Mouse (Mus musculus) forebrain, embryonic 13.5 days (tissue): ENCODE results near the gene Trmt6. TPM values are rescaled to one million over a fixed set of nuclear protein-coding genes. Genes with fewer than 3 reads are reported as not detected.

Experiments
- ATAC-seq: fragments of 200-750 bp; cut with Nextera tagmentation; 2 replicates; pipeline ENCODE4 v1.8.0; 2017
- H3K27ac ChIP-seq: fragments of 300-500 bp; sonication (generic); 2 replicates; pipeline ENCODE4 v1.5.1; 2015; ENCODE audit warnings: inconsistent platforms, mild to moderate bottlenecking, moderate library complexity
- H3K27me3 ChIP-seq: fragments of 300-500 bp; sonication (generic); 2 replicates; pipeline ENCODE4 v1.6.1; 2015; ENCODE audit warnings: mild to moderate bottlenecking, inconsistent platforms
- H3K36me3 ChIP-seq: fragments of 300-500 bp; sonication (generic); 2 replicates; pipeline ENCODE4 v1.6.1; 2015; ENCODE audit warnings: mild to moderate bottlenecking, inconsistent platforms; ENCODE audit not compliant: poor library complexity, severe bottlenecking
- H3K4me1 ChIP-seq: fragments of 300-500 bp; sonication (generic); 2 replicates; pipeline ENCODE4 v1.6.1; 2015; ENCODE audit warnings: inconsistent platforms
- H3K4me2 ChIP-seq: fragments of 300-500 bp; sonication (generic); 2 replicates; pipeline ENCODE4 v1.6.1; 2015; ENCODE audit warnings: inconsistent platforms, mild to moderate bottlenecking, moderate library complexity
- H3K4me3 ChIP-seq: fragments of 300-500 bp; sonication (generic); 2 replicates; pipeline ENCODE4 v1.5.1; 2015; ENCODE audit warnings: mild to moderate bottlenecking, inconsistent platforms
- H3K9ac ChIP-seq: fragments of 300-500 bp; sonication (generic); 2 replicates; pipeline ENCODE4 v1.6.1; 2015; ENCODE audit warnings: mild to moderate bottlenecking, inconsistent platforms
- H3K9me3 ChIP-seq: fragments of 300-500 bp; sonication (generic); replicated peaks from 2 replicates; pipeline ENCODE4 v1.6.1; 2016; ENCODE audit warnings: inconsistent platforms
- WGBS: fragments of 180-500 bp; shearing (Covaris S2); methylation state at CpG from one replicate; pipeline ENCODE4 v1.1.7; 2015; 5-methylcytosine and 5-hydroxymethylcytosine counted together
- polyA plus RNA-seq: library from polyadenylated mRNA; unstranded; fragments of >200 nt; fragmentation: Nextera tagmentation; extraction: Ambion mirVana; gene quantifications from 2 replicates; pipeline ENCODE4 v1.2.1, GENCODE M21; 2015

Trmt6 gene
- polyA plus RNA-seq, 1 experiment from 2014 or later: 34.6 TPM

DNA sequence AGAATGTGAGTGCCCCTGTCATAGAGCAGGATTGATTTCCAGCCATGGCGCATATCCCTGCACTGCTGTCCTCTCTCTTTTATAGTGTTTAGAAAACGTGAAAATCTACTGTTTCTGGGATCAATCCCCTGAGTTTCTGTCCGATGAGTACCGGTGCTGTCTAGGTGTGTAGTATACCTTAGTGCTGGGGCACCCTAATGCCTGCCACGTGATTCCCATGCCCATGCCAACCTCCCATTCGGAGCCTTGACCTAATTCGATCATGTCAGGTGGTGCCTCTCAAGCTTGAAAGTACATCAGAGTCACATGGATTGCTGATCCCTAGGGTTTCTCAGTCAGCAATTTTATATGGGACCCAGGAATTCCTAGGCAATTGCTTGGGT, 21.7 kb downstream of the Trmt6 start:
- H3K4me3 ChIP-seq: no peak overlapping the region
- ATAC-seq: no peak
- no peak overlapping the region for H3K27ac ChIP-seq
- H3K27me3 ChIP-seq: no peaks in the 10 kb centered on the region
- H3K9ac ChIP-seq: no peak overlapping the region
- H3K4me1 ChIP-seq: no peaks in the 10 kb centered on the region
- H3K9me3 ChIP-seq: no peaks in the 10 kb centered on the region
- peaks cover 14% of the 10 kb centered on the region for H3K36me3 ChIP-seq
- no peak overlapping the region for H3K4me2 ChIP-seq
- 90% methylated on average over 7 of the region's 7 CpGs for WGBS

- no peak overlapping the region for H3K9ac ChIP-seq
- 86% methylated on average over 19 of the region's 19 CpGs for WGBS
- ATAC-seq: no peak
- H3K36me3 ChIP-seq: peaks cover 14% of the 10 kb centered on the region
- no peaks in the 10 kb centered on the region for H3K27me3 ChIP-seq
- no peak overlapping the region for H3K4me2 ChIP-seq
- no peaks in the 10 kb centered on the region for H3K4me1 ChIP-seq
- H3K4me3 ChIP-seq: no peak overlapping the region
- H3K9me3 ChIP-seq: no peaks in the 10 kb centered on the region
- H3K27ac ChIP-seq: no peak overlapping the region
These were observed 22.2 kb downstream of the Trmt6 start for GRCm38 (mm10) chr2:132793441-132794203.

DNA sequence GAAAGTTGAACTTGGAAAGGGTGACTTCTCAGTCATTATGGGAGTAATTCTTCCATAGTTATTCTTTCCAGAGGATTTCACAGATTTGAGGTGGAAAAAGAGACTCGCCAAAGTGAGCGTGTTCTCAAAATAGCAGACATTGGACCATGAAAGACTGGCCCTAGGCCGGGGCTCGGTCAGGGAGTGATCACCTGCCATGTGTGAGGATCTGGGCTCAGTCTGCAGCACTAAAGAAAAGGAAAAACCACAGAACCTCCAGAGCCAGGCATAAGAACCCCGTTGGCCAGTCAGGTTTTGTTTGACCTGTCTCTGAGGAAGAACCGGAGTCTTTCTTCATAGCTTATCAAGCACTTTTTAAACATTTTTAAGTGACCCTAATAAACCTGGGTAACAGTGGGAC, 31.8 kb downstream of the Trmt6 start:
- Histone ChIP-seq H3K4me2 (no peak overlapping the region), H3K9ac (no peak overlapping the region)

GRCm38 (mm10) chr2:132781439-132782068, 34.3 kb downstream of the Trmt6 start:
- under 1% methylated on average over 37 of the region's 41 CpGs for WGBS
- Histone ChIP-seq H3K27me3 (no peaks in the 10 kb centered on the region), H3K27ac (peak overlapping the region; percentile 88), H3K4me2 (peak overlapping the region; percentile 73), H3K4me3 (peak overlapping the region; percentile 52), H3K9me3 (no peaks in the 10 kb centered on the region), H3K36me3 (no peaks in the 10 kb centered on the region), H3K4me1 (peaks cover 9% of the 10 kb centered on the region; the same call in 1 of the 2 replicates), H3K9ac (peak overlapping the region; percentile 71)
- ATAC-seq: peak; percentile 98

More for the DNA sequence above, 31.8 kb downstream of the Trmt6 start:
- Histone ChIP-seq H3K4me1 (peaks cover 3% of the 10 kb centered on the region; the same call in 1 of the 2 replicates), H3K36me3 (no peaks in the 10 kb centered on the region), H3K27ac (no peak overlapping the region), H3K4me3 (no peak overlapping the region), H3K9me3 (no peaks in the 10 kb centered on the region), H3K27me3 (no peaks in the 10 kb centered on the region)
- WGBS: 87% methylated on average over 6 of the region's 6 CpGs
- ATAC-seq: no peak

- peak within 1 kb of the TSS; percentile 73 for H3K4me2 ChIP-seq
- no peak; the same call in 1 of the 2 replicates for ATAC-seq
These were observed 34.9 kb downstream of the Trmt6 start, which contains the start of gene Chgb for GRCm38 (mm10) chr2:132780978-132781377. Gene Chgb (plus strand): TSS chr2:132781278.

DNA sequence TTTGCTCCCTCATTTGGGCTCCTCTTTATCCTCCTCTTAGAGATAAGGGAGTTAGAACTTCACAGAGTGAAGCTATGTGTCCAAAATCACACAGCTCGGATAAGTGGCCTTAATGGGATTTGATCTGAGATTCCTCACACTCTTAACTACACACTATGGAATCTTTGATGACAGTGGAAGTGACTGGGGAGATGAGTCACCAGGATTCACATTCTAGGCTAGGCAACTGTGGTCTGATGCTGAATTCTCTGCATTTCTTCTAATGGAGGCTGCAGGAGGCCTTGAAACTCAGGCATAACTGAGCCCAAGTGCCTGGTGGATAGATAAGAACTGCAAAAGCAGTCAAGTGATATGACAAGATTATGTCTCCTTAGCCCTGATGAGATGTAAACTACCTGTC, 45.0 kb downstream of the Trmt6 start:
- Histone ChIP-seq H3K4me2 (no peak overlapping the region), H3K27me3 (no peaks in the 10 kb centered on the region), H3K9ac (no peak overlapping the region), H3K4me1 (no peaks in the 10 kb centered on the region), H3K9me3 (no peaks in the 10 kb centered on the region), H3K4me3 (no peak overlapping the region), H3K27ac (no peak overlapping the region), H3K36me3 (no peaks in the 10 kb centered on the region)
- WGBS: 79% methylated on average over 1 of the region's 1 CpGs
- no peak for ATAC-seq

More at GRCm38 (mm10) chr2:132780978-132781377, 34.9 kb downstream of the Trmt6 start, which contains the start of gene Chgb:
- Histone ChIP-seq H3K9ac (peak within 1 kb of the TSS; percentile 71), H3K27ac (peak within 1 kb of the TSS; percentile 88), H3K4me3 (peak within 1 kb of the TSS; percentile 52), H3K9me3 (no peaks in the 10 kb centered on the region), H3K4me1 (peaks cover 9% of the 10 kb centered on the region; the same call in 1 of the 2 replicates), H3K36me3 (no peaks in the 10 kb centered on the region), H3K27me3 (no peaks in the 10 kb centered on the region)
- WGBS: 6% methylated on average over 4 of the region's 4 CpGs

DNA sequence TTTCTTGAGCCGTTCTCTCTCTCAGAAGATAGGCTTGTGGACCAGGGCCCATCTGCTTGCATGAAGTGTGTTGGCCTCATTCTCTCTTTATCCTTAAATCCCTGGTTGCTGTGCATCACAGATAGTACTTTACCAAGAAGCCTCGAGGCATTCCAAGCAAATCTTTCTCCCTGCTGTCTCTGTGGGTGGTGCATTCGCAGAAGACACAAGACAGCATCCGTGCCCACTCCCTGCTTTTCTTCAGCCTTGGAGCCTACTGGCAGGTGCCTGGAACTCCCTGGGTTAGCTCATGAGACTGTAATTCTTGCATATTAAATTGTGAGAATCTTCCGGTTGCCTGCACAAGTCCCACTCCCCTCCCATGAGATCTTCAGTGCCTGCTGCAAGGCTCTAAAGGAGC, 57.9 kb downstream of the Trmt6 start:
- Histone ChIP-seq H3K9me3 (no peaks in the 10 kb centered on the region), H3K4me2 (no peak overlapping the region), H3K27me3 (no peaks in the 10 kb centered on the region), H3K9ac (no peak overlapping the region), H3K4me1 (peaks cover 7% of the 10 kb centered on the region), H3K36me3 (no peaks in the 10 kb centered on the region), H3K4me3 (no peak overlapping the region), H3K27ac (no peak overlapping the region)
- no peak for ATAC-seq
- 60% methylated on average over 5 of the region's 5 CpGs for WGBS

Other genes with a start within 250 kb of the Trmt6 start
- 74.3 and 75.2 TPM in 2 replicates for gene Gpcpd1, start 228.3 kb downstream of the Trmt6 start, polyA plus RNA-seq
- gene Shld1, start 129.1 kb downstream of the Trmt6 start, polyA plus RNA-seq: 21.7 and 23.6 TPM in 2 replicates
- gene Chgb, start 34.8 kb downstream of the Trmt6 start, polyA plus RNA-seq: 23.5 and 27.1 TPM in 2 replicates
- 15.0 and 16.8 TPM in 2 replicates for gene Mcm8, start 86 bp upstream of the Trmt6 start, polyA plus RNA-seq
- 9.8 and 10.1 TPM in 2 replicates for gene Crls1, start 30.6 kb upstream of the Trmt6 start, polyA plus RNA-seq
- 0.04 and 0.15 TPM in 2 replicates for gene Lrrn4, start 64.8 kb upstream of the Trmt6 start, polyA plus RNA-seq
- 0.04 TPM in 1 of 2 replicates, not detected in the other for gene Fermt1, start 129.9 kb upstream of the Trmt6 start, polyA plus RNA-seq